Mouse (Mus musculus) hindbrain, embryonic 11.5 days (tissue): ENCODE measurements around the gene Tmem52. TPM values are rescaled to one million over a fixed set of nuclear protein-coding genes. Genes with fewer than 3 reads are reported as not detected.
A peak's percentile ranks its signal among the peaks of the same experiment; 100 is the strongest.

Experiments
- ATAC-seq: fragments of 200-750 bp; cut with Nextera tagmentation; 2 replicates; pipeline ENCODE4 v1.8.0; 2017; ENCODE audit warnings: mild to moderate bottlenecking, moderate TSS enrichment, moderate library complexity; ENCODE audit not compliant: low FRiP score
- DNase-seq: peaks from one replicate; pipeline ENCODE4 v3.0.0-alpha.2; 2015; ENCODE audit warnings: low spot score
- H3K27ac ChIP-seq: fragments of 300-500 bp; sonication (generic); 2 replicates; pipeline ENCODE4 v1.5.1; 2014; ENCODE audit warnings: mild to moderate bottlenecking, low read depth, low read length
- H3K27me3 ChIP-seq: fragments of 300-500 bp; sonication (generic); 2 replicates; pipeline ENCODE4 v1.6.1; 2014; ENCODE audit warnings: mild to moderate bottlenecking, low read length, moderate library complexity, mixed read lengths; ENCODE audit not compliant: control insufficient read depth, insufficient read depth
- H3K36me3 ChIP-seq: fragments of 300-500 bp; sonication (generic); 2 replicates; pipeline ENCODE4 v1.6.1; 2014; ENCODE audit warnings: mild to moderate bottlenecking, low read length, moderate library complexity, mixed read lengths; ENCODE audit not compliant: control insufficient read depth, insufficient read depth
- H3K4me1 ChIP-seq: fragments of 300-500 bp; sonication (generic); replicated peaks from 2 replicates; pipeline ENCODE4 v1.6.1; 2014; ENCODE audit warnings: low read length, mixed read lengths; ENCODE audit not compliant: control insufficient read depth, insufficient read depth
- H3K4me2 ChIP-seq: fragments of 300-500 bp; sonication (generic); replicated peaks from 2 replicates; pipeline ENCODE4 v1.6.1; 2014; ENCODE audit warnings: mild to moderate bottlenecking, low read depth, low read length
- H3K4me3 ChIP-seq: fragments of 300-500 bp; sonication (generic); 2 replicates; pipeline ENCODE4 v1.5.1; 2014; ENCODE audit warnings: low read depth, low read length
- H3K9ac ChIP-seq: fragments of 300-500 bp; sonication (generic); 2 replicates; pipeline ENCODE4 v1.6.1; 2014; ENCODE audit warnings: low read depth, low read length
- H3K9me3 ChIP-seq: fragments of 300-500 bp; sonication (generic); 2 replicates; pipeline ENCODE4 v1.6.1; 2016; ENCODE audit warnings: low read length; ENCODE audit not compliant: control insufficient read depth
- WGBS: fragments of 180-500 bp; shearing (Covaris S2); extraction: QIAGEN DNeasy Blood & Tissue Kit; methylation state at CpG from one replicate; pipeline ENCODE4 v1.1.7; 2014; 5-methylcytosine and 5-hydroxymethylcytosine counted together
- polyA plus RNA-seq: library from polyadenylated mRNA; unstranded; fragments of >200 nt; fragmentation: Nextera tagmentation; extraction: Ambion mirVana; gene quantifications from 2 replicates; pipeline ENCODE4 v1.2.1, GENCODE M21; 2014

Gene Tmem52
- polyA plus RNA-seq, 1 experiment from 2014 or later, result 0.37 TPM

- Histone ChIP-seq H3K9ac (no peak overlapping the region), H3K4me2 (no peak overlapping the region), H3K27ac (no peak overlapping the region), H3K4me3 (no peak overlapping the region), H3K27me3 (no peaks in the 10 kb centered on the region), H3K36me3 (no peaks in the 10 kb centered on the region), H3K9me3 (no peaks in the 10 kb centered on the region), H3K4me1 (no peaks in the 10 kb centered on the region)
- no peak for ATAC-seq
- WGBS, result 76% methylated on average over 3 of the region's 3 CpGs
- no peak for DNase-seq
Observed at GRCm38 (mm10) chr4:155442808-155443207, 26.1 kb upstream of the Tmem52 start.

GRCm38 (mm10) chr4:155451597-155451996 lies 17.3 kb upstream of the Tmem52 start:
- H3K27ac ChIP-seq, result no peak overlapping the region
- 44% methylated on average over 10 of the region's 10 CpGs for WGBS
- no peaks in the 10 kb centered on the region for H3K36me3 ChIP-seq
- no peaks in the 10 kb centered on the region for H3K4me1 ChIP-seq
- no peak overlapping the region for H3K9ac ChIP-seq
- DNase-seq (peak; percentile 8), ATAC-seq (no peak)
- no peaks in the 10 kb centered on the region for H3K9me3 ChIP-seq
- H3K4me2 ChIP-seq, result no peak overlapping the region
- no peaks in the 10 kb centered on the region for H3K27me3 ChIP-seq
- no peak overlapping the region for H3K4me3 ChIP-seq

GRCm38 (mm10) chr4:155458575-155458974 lies 10.3 kb upstream of the Tmem52 start:
- H3K36me3 ChIP-seq, result no peaks in the 10 kb centered on the region
- ATAC-seq (no peak), DNase-seq (no peak)
- 83% methylated on average over 5 of the region's 5 CpGs for WGBS
- H3K9ac ChIP-seq, result no peak overlapping the region
- no peak overlapping the region for H3K27ac ChIP-seq
- no peak overlapping the region for H3K4me3 ChIP-seq
- H3K27me3 ChIP-seq, result no peaks in the 10 kb centered on the region
- no peak overlapping the region for H3K4me2 ChIP-seq
- no peaks in the 10 kb centered on the region for H3K9me3 ChIP-seq
- no peaks in the 10 kb centered on the region for H3K4me1 ChIP-seq

- H3K9ac ChIP-seq, result no peak overlapping the region
- H3K27me3 ChIP-seq, result no peaks in the 10 kb centered on the region
- no peaks in the 10 kb centered on the region for H3K4me1 ChIP-seq
- no peak overlapping the region for H3K4me2 ChIP-seq
- H3K4me3 ChIP-seq, result no peak overlapping the region
- ATAC-seq, result no peak
- no peak for DNase-seq
- WGBS, result 85% methylated on average over 13 of the region's 13 CpGs
- no peaks in the 10 kb centered on the region for H3K36me3 ChIP-seq
- no peak overlapping the region for H3K27ac ChIP-seq
- H3K9me3 ChIP-seq, result no peaks in the 10 kb centered on the region
Observed at GRCm38 (mm10) chr4:155463050-155463449, 5.9 kb upstream of the Tmem52 start.

GRCm38 (mm10) chr4:155463611-155464010 lies 5.3 kb upstream of the Tmem52 start:
- H3K4me1 ChIP-seq, result no peaks in the 10 kb centered on the region
- H3K4me2 ChIP-seq, result no peak overlapping the region
- no peak for ATAC-seq
- H3K27me3 ChIP-seq, result no peaks in the 10 kb centered on the region
- H3K4me3 ChIP-seq, result no peak overlapping the region
- 88% methylated on average over 6 of the region's 6 CpGs for WGBS
- H3K9ac ChIP-seq, result no peak overlapping the region
- no peaks in the 10 kb centered on the region for H3K36me3 ChIP-seq
- H3K27ac ChIP-seq, result no peak overlapping the region
- H3K9me3 ChIP-seq, result no peaks in the 10 kb centered on the region
- no peak for DNase-seq

GRCm38 (mm10) chr4:155464061-155464460 lies 4.9 kb upstream of the Tmem52 start:
- Histone ChIP-seq H3K4me1 (no peaks in the 10 kb centered on the region), H3K27ac (no peak overlapping the region), H3K9ac (no peak overlapping the region), H3K27me3 (no peaks in the 10 kb centered on the region), H3K9me3 (no peaks in the 10 kb centered on the region), H3K4me3 (no peak overlapping the region), H3K36me3 (no peaks in the 10 kb centered on the region), H3K4me2 (no peak overlapping the region)
- 89% methylated on average over 4 of the region's 4 CpGs for WGBS
- ATAC-seq, result no peak
- DNase-seq, result no peak

GRCm38 (mm10) chr4:155465607-155466006 lies 3.3 kb upstream of the Tmem52 start:
- H3K4me3 ChIP-seq, result no peak overlapping the region
- H3K4me2 ChIP-seq, result no peak overlapping the region
- H3K4me1 ChIP-seq, result no peaks in the 10 kb centered on the region
- no peaks in the 10 kb centered on the region for H3K9me3 ChIP-seq
- DNase-seq, result no peak
- H3K36me3 ChIP-seq, result no peaks in the 10 kb centered on the region
- WGBS, result 75% methylated on average over 6 of the region's 6 CpGs
- H3K27me3 ChIP-seq, result no peaks in the 10 kb centered on the region
- ATAC-seq, result no peak
- H3K27ac ChIP-seq, result no peak overlapping the region
- no peak overlapping the region for H3K9ac ChIP-seq

GRCm38 (mm10) chr4:155466080-155466479 lies 2.8 kb upstream of the Tmem52 start:
- H3K27ac ChIP-seq, result no peak overlapping the region
- H3K27me3 ChIP-seq, result no peaks in the 10 kb centered on the region
- H3K4me3 ChIP-seq, result no peak overlapping the region
- WGBS, result 84% methylated on average over 5 of the region's 5 CpGs
- no peak overlapping the region for H3K4me2 ChIP-seq
- no peak overlapping the region for H3K9ac ChIP-seq
- no peak for ATAC-seq
- H3K9me3 ChIP-seq, result no peaks in the 10 kb centered on the region
- DNase-seq, result no peak
- no peaks in the 10 kb centered on the region for H3K36me3 ChIP-seq
- H3K4me1 ChIP-seq, result no peaks in the 10 kb centered on the region

- no peak overlapping the region for H3K4me2 ChIP-seq
- no peaks in the 10 kb centered on the region for H3K27me3 ChIP-seq
- DNase-seq (no peak), ATAC-seq (no peak)
- no peak overlapping the region for H3K27ac ChIP-seq
- H3K4me3 ChIP-seq, result no peak overlapping the region
- no peaks in the 10 kb centered on the region for H3K4me1 ChIP-seq
- WGBS, result 83% methylated on average over 13 of the region's 13 CpGs
- H3K9ac ChIP-seq, result no peak overlapping the region
- no peaks in the 10 kb centered on the region for H3K36me3 ChIP-seq
- no peaks in the 10 kb centered on the region for H3K9me3 ChIP-seq
Observed at GRCm38 (mm10) chr4:155467237-155468010, 1.5 kb upstream of the Tmem52 start.
